Mouse (Mus musculus): ENCODE results near the gene Gif. TPM values are rescaled to one million over a fixed set of nuclear protein-coding genes. Genes with fewer than 3 reads are reported as not detected.

Gif gene
- polyA plus RNA-seq, 1 experiment from 2014 or later = not detected

DNA sequence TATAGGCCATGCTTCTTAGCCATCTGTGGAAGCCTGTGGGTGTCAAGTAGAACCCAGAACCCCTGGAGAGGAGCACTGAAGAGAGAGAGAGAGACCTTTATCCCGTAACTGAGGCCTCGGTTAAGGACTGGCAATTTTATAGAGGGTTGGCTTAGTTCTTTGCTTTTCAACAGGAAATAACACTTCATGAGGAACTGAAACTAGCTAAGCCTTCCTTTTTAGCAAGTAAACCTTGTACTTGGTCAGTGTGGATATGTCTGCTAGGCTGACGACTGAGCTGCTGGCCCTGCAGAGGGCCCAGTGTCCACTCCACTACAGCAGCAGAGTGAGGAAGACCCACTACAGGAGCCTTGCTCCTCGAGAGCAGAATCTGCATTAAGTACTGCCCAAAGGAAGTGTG, 19.1 kb downstream of the Gif start:
- Histone ChIP-seq H3K27ac (no peak overlapping the region), H3K27me3 (no peaks in the 10 kb centered on the region), H3K4me2 (no peak overlapping the region), H3K36me3 (no peaks in the 10 kb centered on the region), H3K9ac (no peak overlapping the region), H3K9me3 (replicated peaks) (no peaks in the 10 kb centered on the region), H3K4me3 (replicated peaks) (no peak overlapping the region), H3K4me1 (replicated peaks) (peaks cover 8% of the 10 kb centered on the region)
- ATAC-seq (ENCODE audit: low read depth) (no peak), DNase-seq (no peak)
- 41% methylated on average over 4 of the region's 4 CpGs for WGBS (ENCODE audit: insufficient replicate concordance)

DNA sequence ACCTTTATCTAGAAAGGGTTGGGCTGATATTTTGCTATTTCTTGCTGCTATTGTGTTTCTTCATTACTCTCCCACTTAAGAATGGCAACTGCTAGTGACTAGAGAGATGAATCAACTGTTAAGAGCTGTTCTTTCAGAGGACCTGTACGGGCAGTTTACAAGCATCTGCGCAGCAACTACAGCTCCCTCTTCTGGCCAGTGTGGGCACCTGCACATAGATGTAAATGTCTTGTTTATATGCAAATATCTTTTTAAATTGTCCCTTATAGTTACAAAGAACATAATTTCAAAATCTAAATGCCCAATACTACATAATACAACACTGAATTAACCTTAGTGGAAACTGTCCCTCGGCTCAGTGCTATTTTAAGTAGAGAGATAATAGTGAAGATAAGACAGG, 20.8 kb downstream of the Gif start:
- Histone ChIP-seq H3K4me1 (replicated peaks) (peaks cover 14% of the 10 kb centered on the region), H3K4me3 (replicated peaks) (no peak overlapping the region), H3K9ac (no peak overlapping the region), H3K27ac (no peak overlapping the region), H3K9me3 (replicated peaks) (no peaks in the 10 kb centered on the region), H3K4me2 (no peak overlapping the region), H3K27me3 (no peaks in the 10 kb centered on the region), H3K36me3 (peaks cover 12% of the 10 kb centered on the region)
- DNase-seq (peak; percentile 15), ATAC-seq (ENCODE audit: low read depth) (no peak)
- 3% methylated on average over 3 of the region's 3 CpGs for WGBS (ENCODE audit: insufficient replicate concordance)

DNA sequence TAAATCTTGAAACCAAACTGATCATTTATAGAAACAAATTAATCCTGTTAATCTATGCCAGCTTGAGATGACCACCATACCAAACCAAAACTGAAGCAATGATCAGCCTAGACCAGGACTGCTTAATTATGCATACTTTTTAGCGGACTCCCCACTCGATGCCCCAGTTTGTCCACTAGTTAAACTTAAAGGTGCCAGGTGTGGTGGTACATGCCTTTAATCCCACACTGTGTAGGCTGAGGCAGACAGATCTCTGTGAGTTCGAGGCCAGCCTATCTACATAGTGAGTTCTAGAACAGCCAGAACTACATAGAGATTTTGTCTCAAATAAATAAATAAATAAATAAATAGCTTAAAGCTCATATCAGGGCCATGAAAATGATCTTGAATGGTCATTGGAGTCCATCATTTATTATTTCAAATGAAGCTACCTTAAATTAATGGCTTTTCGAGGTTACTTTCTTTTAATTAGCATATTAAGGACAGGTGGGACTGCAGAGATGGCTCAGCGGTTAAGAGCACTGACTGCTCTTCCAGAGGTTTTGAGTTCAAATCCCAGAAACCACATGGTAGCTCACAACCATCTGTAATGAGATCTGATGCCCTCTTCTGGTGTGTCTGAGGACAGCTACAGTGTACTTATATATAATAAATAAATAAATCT, 22.0 kb downstream of the Gif start:
- peaks cover 24% of the 10 kb centered on the region for H3K36me3 ChIP-seq
- H3K27ac ChIP-seq = no peak overlapping the region
- H3K4me2 ChIP-seq = peak overlapping the region; percentile 78
- ATAC-seq (ENCODE audit: low read depth) (no peak), DNase-seq (no peak)
- peaks cover 14% of the 10 kb centered on the region for H3K4me1 ChIP-seq (replicated peaks)
- peak overlapping the region; percentile 82 for H3K4me3 ChIP-seq (replicated peaks)
- H3K27me3 ChIP-seq = no peaks in the 10 kb centered on the region
- H3K9me3 ChIP-seq (replicated peaks) = no peaks in the 10 kb centered on the region
- 79% methylated on average over 5 of the region's 5 CpGs for WGBS (ENCODE audit: insufficient replicate concordance)
- no peak overlapping the region for H3K9ac ChIP-seq

DNA sequence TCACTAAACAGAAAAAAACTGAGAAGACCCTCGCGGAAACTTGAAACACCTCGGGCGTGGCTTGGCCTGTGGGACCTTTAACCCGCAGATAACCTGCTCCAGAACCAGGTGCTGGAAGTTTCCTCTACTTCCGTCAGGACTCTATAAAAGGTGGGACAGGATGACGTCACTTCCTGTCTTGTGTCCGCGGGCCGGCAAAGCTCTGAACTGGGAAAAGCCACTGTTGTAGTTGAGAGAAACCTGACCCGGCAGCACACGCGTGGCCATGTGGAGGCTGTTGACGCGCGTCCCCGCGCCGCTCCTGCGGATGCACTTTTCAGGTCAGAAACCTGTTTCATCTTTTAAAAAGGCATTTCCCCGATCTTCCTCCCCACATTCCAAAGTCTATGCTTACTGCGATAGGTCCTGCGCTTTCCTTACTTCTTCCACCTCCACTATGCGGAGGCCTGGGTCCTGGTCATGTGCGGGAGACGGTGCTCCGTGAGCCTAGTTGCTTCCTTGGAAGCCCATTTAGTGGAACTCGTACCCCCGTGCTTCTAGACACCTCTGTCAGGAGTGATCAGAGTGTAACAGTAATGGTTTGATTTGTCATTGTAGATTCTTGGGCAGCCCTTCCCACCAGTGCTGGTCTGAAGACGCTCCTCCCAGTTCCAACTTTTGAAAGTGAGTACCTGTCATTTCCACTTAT, 23.0 kb downstream of the Gif start, which contains the start of gene Mrpl16:
TSS of gene Mrpl16 (plus strand) at position 187 of the 688 bp plus-strand sequence.
- Histone ChIP-seq H3K4me1 (replicated peaks) (peaks cover 14% of the 10 kb centered on the region), H3K27ac (peak within 1 kb of the TSS; percentile 75), H3K9ac (peak within 1 kb of the TSS; percentile 81), H3K9me3 (replicated peaks) (no peaks in the 10 kb centered on the region), H3K27me3 (no peaks in the 10 kb centered on the region), H3K4me2 (peak within 1 kb of the TSS; percentile 78), H3K4me3 (replicated peaks) (peak within 1 kb of the TSS; percentile 82), H3K36me3 (peaks cover 33% of the 10 kb centered on the region)
- 1% methylated on average over 30 of the region's 30 CpGs for WGBS (ENCODE audit: insufficient replicate concordance)
- ATAC-seq (ENCODE audit: low read depth) (peak; percentile 91), DNase-seq (peak; percentile 78)

DNA sequence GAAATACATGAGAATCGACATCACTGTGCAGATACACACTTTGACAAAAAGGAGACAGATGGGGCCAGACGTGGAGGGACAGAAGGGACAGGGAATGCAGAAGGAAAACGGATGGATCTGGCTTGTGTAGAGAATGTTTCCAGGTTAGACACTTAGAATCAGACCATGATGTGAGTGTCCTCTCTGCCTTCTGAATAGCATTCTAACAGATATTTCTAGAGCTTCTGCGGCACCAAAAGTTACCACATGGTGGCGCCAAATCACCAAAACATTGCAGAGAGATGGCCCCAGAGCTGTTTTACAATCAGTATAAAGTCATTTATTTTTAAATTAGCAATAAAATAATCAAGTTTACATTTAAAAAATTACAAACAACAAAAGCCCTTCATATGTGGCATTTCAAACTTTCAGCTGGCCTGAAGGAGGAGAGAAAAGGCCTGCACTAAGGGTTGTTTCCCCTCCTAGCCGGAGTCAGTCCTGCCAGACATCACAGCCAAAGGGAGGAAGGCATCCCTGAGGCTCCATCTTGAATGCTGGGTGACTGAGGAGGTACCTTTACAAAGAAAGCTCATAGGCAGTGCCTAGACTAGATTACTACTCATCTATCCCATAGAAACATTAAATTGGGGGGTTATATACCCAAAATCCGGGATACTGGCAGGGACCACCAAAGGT, 30.0 kb downstream of the Gif start:
- Histone ChIP-seq H3K4me3 (replicated peaks) (no peak overlapping the region), H3K36me3 (peaks cover 42% of the 10 kb centered on the region), H3K9ac (no peak overlapping the region), H3K4me2 (no peak overlapping the region), H3K27ac (no peak overlapping the region), H3K27me3 (no peaks in the 10 kb centered on the region), H3K4me1 (replicated peaks) (no peaks in the 10 kb centered on the region), H3K9me3 (replicated peaks) (no peaks in the 10 kb centered on the region)
- DNase-seq = peak; percentile 40
- WGBS (ENCODE audit: insufficient replicate concordance) = 54% methylated on average over 7 of the region's 7 CpGs
- ATAC-seq (ENCODE audit: low read depth) = no peak

DNA sequence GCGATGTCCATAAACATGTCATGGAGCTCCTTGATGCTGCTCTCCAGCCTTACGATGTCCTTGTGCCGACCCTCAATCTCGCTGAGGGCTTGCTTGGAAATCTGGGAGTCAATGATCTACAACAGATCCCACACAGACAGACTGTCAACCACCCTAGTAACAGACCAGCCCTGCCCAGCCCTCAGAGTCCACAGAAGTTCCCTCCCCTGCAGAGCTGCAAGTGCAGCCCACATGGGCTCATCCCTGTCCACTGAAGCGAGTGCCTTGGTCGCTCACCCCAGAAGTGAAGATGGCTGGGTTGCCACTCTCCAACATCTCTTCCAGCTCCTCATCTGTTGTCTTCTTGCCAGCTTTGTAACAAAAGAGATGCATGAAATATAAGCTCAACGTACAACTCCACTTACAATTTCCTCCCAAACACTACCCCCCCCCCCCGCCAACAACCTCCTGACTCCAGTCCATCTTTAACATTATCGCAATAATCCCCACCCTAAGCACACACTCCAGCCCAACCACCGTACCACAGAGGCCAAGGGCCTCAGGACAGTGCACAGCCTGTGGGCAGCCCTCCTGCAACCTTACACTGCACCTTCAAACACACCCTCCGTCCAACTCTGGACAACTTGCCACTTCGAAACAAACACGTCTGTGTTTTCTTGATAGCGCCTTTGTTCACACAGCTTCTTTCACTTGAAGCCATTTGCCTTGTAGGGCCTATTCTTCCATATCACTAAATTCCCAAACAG, 38.2 kb downstream of the Gif start:
- H3K9me3 ChIP-seq (replicated peaks) = no peaks in the 10 kb centered on the region
- ATAC-seq (ENCODE audit: low read depth) (no peak), DNase-seq (no peak)
- H3K9ac ChIP-seq = no peak overlapping the region
- WGBS (ENCODE audit: insufficient replicate concordance) = 75% methylated on average over 14 of the region's 14 CpGs
- no peak overlapping the region for H3K27ac ChIP-seq
- no peak overlapping the region for H3K4me2 ChIP-seq
- no peaks in the 10 kb centered on the region for H3K4me1 ChIP-seq (replicated peaks)
- no peaks in the 10 kb centered on the region for H3K36me3 ChIP-seq
- no peak overlapping the region for H3K4me3 ChIP-seq (replicated peaks)
- no peaks in the 10 kb centered on the region for H3K27me3 ChIP-seq

DNA sequence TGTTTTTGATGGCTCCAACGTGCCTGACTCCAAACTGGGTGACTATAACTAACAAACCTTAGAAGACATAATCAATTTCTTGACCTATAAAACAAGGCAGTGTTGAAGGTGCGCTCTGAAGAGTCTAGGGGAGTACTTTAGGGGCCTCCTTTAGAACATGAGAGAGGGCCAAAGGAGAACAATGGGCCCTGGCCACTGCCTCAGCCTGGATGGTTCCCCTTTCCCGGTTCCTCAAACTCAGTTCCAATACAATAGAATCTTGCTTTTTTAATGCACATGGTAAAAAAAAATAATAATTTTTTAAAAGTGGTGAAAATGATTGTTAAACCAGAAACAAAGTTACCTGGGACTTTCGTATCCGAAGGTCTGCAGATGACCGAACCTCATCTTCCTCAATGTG, 40.5 kb downstream of the Gif start:
- no peak overlapping the region for H3K27ac ChIP-seq
- H3K4me1 ChIP-seq (replicated peaks) = no peaks in the 10 kb centered on the region
- no peaks in the 10 kb centered on the region for H3K36me3 ChIP-seq
- no peak for DNase-seq
- no peaks in the 10 kb centered on the region for H3K27me3 ChIP-seq
- no peak for ATAC-seq (ENCODE audit: low read depth)
- H3K4me2 ChIP-seq = no peak overlapping the region
- no peaks in the 10 kb centered on the region for H3K9me3 ChIP-seq (replicated peaks)
- no peak overlapping the region for H3K9ac ChIP-seq
- H3K4me3 ChIP-seq (replicated peaks) = no peak overlapping the region
- 72% methylated on average over 6 of the region's 6 CpGs for WGBS (ENCODE audit: insufficient replicate concordance)

DNA sequence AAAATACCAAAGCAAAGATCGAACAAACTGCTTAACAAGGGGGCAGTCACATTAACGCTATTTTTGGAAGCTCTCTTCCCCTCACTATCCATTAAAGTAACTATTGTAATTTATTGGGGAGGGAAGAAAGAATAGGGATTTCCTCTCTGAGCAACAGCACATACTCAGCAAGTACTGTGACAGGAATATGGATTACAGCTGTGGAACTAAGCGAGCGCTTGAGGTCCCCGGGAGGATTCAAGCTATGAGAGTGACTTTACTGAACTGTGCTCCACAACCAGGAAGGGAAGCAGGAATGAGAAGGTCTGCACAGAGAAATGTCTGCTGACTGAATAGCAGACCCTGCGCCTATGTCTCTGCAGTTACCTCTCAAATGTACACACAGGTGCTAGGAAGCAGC, 41.5 kb downstream of the Gif start:
- H3K4me1 ChIP-seq (replicated peaks) = no peaks in the 10 kb centered on the region
- DNase-seq = no peak
- no peak for ATAC-seq (ENCODE audit: low read depth)
- 73% methylated on average over 6 of the region's 6 CpGs for WGBS (ENCODE audit: insufficient replicate concordance)
- H3K36me3 ChIP-seq = no peaks in the 10 kb centered on the region
- no peaks in the 10 kb centered on the region for H3K9me3 ChIP-seq (replicated peaks)
- no peak overlapping the region for H3K9ac ChIP-seq
- no peak overlapping the region for H3K4me3 ChIP-seq (replicated peaks)
- H3K27me3 ChIP-seq = no peaks in the 10 kb centered on the region
- H3K4me2 ChIP-seq = no peak overlapping the region
- H3K27ac ChIP-seq = no peak overlapping the region

DNA sequence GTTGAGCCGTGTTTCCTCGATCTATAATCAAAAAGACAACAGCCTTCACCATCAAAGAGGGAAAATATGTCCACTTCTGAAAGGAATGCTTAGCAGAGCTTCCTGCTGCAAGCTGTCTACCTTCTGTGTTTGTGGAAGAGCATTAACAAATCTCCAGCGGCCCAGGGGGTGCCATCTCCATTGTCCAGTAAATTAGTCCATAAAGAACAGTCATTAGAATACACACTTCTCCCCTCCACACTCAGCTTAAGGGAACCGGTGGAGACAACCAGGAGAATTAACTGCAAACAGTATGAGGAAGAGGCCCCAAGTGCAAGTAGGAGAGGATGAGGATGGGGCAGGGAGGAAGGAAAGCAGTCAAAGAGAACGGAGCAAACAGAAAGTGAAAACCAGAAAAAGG, 44.5 kb downstream of the Gif start:
- Histone ChIP-seq H3K36me3 (no peaks in the 10 kb centered on the region), H3K27me3 (no peaks in the 10 kb centered on the region), H3K4me3 (replicated peaks) (no peak overlapping the region), H3K4me1 (replicated peaks) (no peaks in the 10 kb centered on the region), H3K4me2 (no peak overlapping the region), H3K9me3 (replicated peaks) (no peaks in the 10 kb centered on the region), H3K9ac (no peak overlapping the region), H3K27ac (no peak overlapping the region)
- DNase-seq (no peak), ATAC-seq (ENCODE audit: low read depth) (no peak)
- WGBS (ENCODE audit: insufficient replicate concordance) = 46% methylated on average over 5 of the region's 5 CpGs

DNA sequence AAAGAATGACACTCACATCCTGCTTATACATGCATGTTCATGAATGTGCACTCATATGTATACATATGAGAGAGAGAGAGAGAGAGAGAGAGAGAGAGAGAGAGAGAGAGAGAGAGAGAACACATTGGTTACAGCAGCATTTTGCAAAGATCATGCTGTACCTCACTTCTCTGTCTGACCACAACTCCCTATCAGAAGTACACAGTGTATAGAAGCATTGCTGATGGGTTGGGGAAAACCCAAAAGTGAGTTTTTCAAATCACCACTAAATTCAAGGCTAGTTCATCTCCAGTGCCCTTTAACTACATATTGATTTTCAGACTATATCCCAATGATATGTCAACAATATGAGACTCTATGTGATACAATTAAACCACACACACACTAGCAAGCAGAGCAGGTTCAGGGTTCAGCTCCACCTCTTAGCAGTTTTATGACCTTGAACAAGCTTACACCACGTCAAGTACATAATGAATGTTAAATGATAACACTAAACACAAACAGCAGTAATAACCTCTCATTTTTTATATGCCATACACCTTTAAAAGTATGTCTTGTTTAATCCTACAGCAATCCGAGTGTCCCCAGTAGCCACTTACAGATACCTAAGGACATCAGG, 46.5 kb downstream of the Gif start:
- DNase-seq = no peak
- no peak overlapping the region for H3K9ac ChIP-seq
- no peaks in the 10 kb centered on the region for H3K36me3 ChIP-seq
- H3K4me1 ChIP-seq (replicated peaks) = no peaks in the 10 kb centered on the region
- no peaks in the 10 kb centered on the region for H3K9me3 ChIP-seq (replicated peaks)
- no peak for ATAC-seq (ENCODE audit: low read depth)
- WGBS (ENCODE audit: insufficient replicate concordance) = 55% methylated on average over 2 of the region's 2 CpGs
- no peak overlapping the region for H3K27ac ChIP-seq
- H3K4me2 ChIP-seq = no peak overlapping the region
- H3K27me3 ChIP-seq = no peaks in the 10 kb centered on the region
- no peak overlapping the region for H3K4me3 ChIP-seq (replicated peaks)

DNA sequence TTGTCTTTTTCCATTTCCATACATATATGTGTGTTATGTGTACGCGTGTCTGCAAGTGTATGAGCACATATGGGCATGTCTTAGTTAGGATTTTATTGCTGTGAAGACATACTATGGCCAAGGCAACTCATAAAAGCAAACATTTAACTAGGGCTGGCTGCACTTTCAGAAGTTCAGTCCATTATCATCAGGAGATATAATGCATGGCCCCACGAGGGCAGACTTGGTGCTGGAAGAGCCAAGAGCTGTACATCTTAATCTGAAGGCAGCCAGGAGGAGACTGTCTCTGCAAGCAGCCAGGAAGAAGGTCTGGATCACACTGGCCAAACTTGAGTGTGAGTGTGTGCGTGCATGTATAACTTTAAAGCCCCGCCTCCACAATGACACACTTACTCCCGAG, 47.1 kb downstream of the Gif start:
- no peak overlapping the region for H3K4me3 ChIP-seq (replicated peaks)
- H3K9ac ChIP-seq = no peak overlapping the region
- H3K27ac ChIP-seq = no peak overlapping the region
- WGBS (ENCODE audit: insufficient replicate concordance) = 54% methylated on average over 6 of the region's 6 CpGs
- no peak for DNase-seq
- ATAC-seq (ENCODE audit: low read depth) = no peak
- H3K36me3 ChIP-seq = no peaks in the 10 kb centered on the region
- H3K9me3 ChIP-seq (replicated peaks) = no peaks in the 10 kb centered on the region
- no peak overlapping the region for H3K4me2 ChIP-seq
- H3K27me3 ChIP-seq = no peaks in the 10 kb centered on the region
- no peaks in the 10 kb centered on the region for H3K4me1 ChIP-seq (replicated peaks)

Measured in liver, embryonic 13.5 days (tissue).